Mouse (Mus musculus) liver, embryonic 14.5 days (tissue): ENCODE results near the gene Tas2r108. TPM values are rescaled to one million over a fixed set of nuclear protein-coding genes. Genes with fewer than 3 reads are reported as not detected.

Experiments used
- ATAC-seq: fragments of 200-750 bp; cut with Nextera tagmentation; 2 replicates; pipeline ENCODE4 v1.8.0; 2017; ENCODE audit warnings: moderate number of reproducible peaks, mild to moderate bottlenecking, moderate library complexity; ENCODE audit not compliant: insufficient read depth
- DNase-seq, 3 experiments: peaks; one replicate each; pipeline ENCODE4 v3.0.0-alpha.2; 2012 to 2013; ENCODE audit warnings: low read depth in 3 of 3, low spot score in 3 of 3
- H3K27ac ChIP-seq: fragments of 300-500 bp; sonication (generic); 2 replicates; pipeline ENCODE4 v1.5.1; 2014; ENCODE audit warnings: moderate library complexity, mild to moderate bottlenecking, control low read depth, inconsistent platforms
- H3K27me3 ChIP-seq: fragments of 300-500 bp; sonication (generic); 2 replicates; pipeline ENCODE4 v1.6.1; 2014; ENCODE audit warnings: mild to moderate bottlenecking, low read length, moderate library complexity; ENCODE audit not compliant: control insufficient read depth, insufficient read depth
- H3K36me3 ChIP-seq: fragments of 300-500 bp; sonication (generic); replicated peaks from 2 replicates; pipeline ENCODE4 v1.6.1; 2014; ENCODE audit warnings: low read depth; ENCODE audit not compliant: control insufficient read depth, insufficient read depth
- H3K4me1 ChIP-seq, 2 experiments: fragments of 200-500 bp in 1 of 2; fragments of 300-500 bp in 1 of 2; sonication (generic) in 1 of 2; replicated peaks; 2 replicates each; pipeline ENCODE4 v1.6.1; 2012 to 2014; ENCODE audit warnings: antibody characterized with exemption in 1 of 2, inconsistent platforms in 1 of 2, low read length in 1 of 2; ENCODE audit not compliant: control insufficient read depth in 2 of 2, insufficient read depth in 2 of 2
- H3K4me2 ChIP-seq: fragments of 300-500 bp; sonication (generic); 2 replicates; pipeline ENCODE4 v1.6.1; 2014; ENCODE audit warnings: low read depth, mild to moderate bottlenecking, control low read depth, moderate library complexity
- H3K4me3 ChIP-seq, 2 experiments: fragments of 200-500 bp in 1 of 2; fragments of 300-500 bp in 1 of 2; sonication (generic) in 1 of 2; 2 replicates each; pipeline ENCODE4 v1.5.1; 2012 to 2014; ENCODE audit warnings: low read depth in 2 of 2, low read length in 2 of 2, mild to moderate bottlenecking in 2 of 2, control low read depth in 1 of 2, inconsistent platforms in 1 of 2, moderate library complexity in 1 of 2; ENCODE audit not compliant: insufficient read depth in 1 of 2
- H3K9ac ChIP-seq: fragments of 300-500 bp; sonication (generic); replicated peaks from 2 replicates; pipeline ENCODE4 v1.6.1; 2014; ENCODE audit warnings: mild to moderate bottlenecking, control low read depth, moderate library complexity
- H3K9me3 ChIP-seq: fragments of 300-500 bp; sonication (generic); 2 replicates; pipeline ENCODE4 v1.6.1; 2016; ENCODE audit warnings: low read length, mixed read lengths; ENCODE audit not compliant: control insufficient read depth
- CTCF ChIP-seq: IDR thresholded peaks from 2 replicates; pipeline ENCODE4 v1.5.1; 2016; ENCODE audit warnings: antibody characterized with exemption, low read depth, control low read depth
- EP300 ChIP-seq: IDR thresholded peaks from 2 replicates; pipeline ENCODE4 v1.6.1; 2016; ENCODE audit warnings: antibody characterized with exemption, low read depth
- WGBS: fragments of 180-500 bp; shearing (Covaris S2); extraction: QIAGEN DNeasy Blood & Tissue Kit; methylation state at CpG from one replicate; pipeline ENCODE4 v1.1.7; 2014; ENCODE audit not compliant: insufficient replicate concordance; 5-methylcytosine and 5-hydroxymethylcytosine counted together
- polyA plus RNA-seq, 2 experiments: library from polyadenylated mRNA; depleted of rRNA in 1 of 2; stranded (reverse) in 1 of 2; unstranded in 1 of 2; fragments of >200 nt; fragmentation: Nextera tagmentation in 1 of 2; extraction: Ambion mirVana in 1 of 2; gene quantifications; 2 replicates each; pipeline versions ENCODE4 v1.2.1 to v1.2.3; 2012 to 2014

The Tas2r108 gene
- polyA plus RNA-seq, 2 experiments, result not detected

GRCm38 (mm10) chr6:40471720-40472010, 21.7 kb upstream of the Tas2r108 start:
- peaks cover 16% of the 10 kb centered on the region for H3K36me3 ChIP-seq
- peak overlapping the region; percentile 71 for H3K9ac ChIP-seq
- no peak for DNase-seq
- peak overlapping the region; percentile 63 to 90 for H3K4me3 ChIP-seq
- under 1% methylated on average over 7 of the region's 7 CpGs for WGBS
- peaks cover 3 to 4% of the 10 kb centered on the region in 2 experiments; a peak in 3 of 4 replicates for H3K4me1 ChIP-seq
- ATAC-seq, result no peak
- H3K27ac ChIP-seq, result no peak overlapping the region
- no peaks in the 10 kb centered on the region for H3K27me3 ChIP-seq
- H3K4me2 ChIP-seq, result peak overlapping the region; percentile 77
- no peaks in the 10 kb centered on the region for H3K9me3 ChIP-seq
- TF ChIP-seq CTCF (no peak), EP300 (no peak)

GRCm38 (mm10) chr6:40476132-40476531, 17.2 kb upstream of the Tas2r108 start:
- Histone ChIP-seq H3K27ac (no peak overlapping the region), H3K4me1 (peaks cover 3 to 4% of the 10 kb centered on the region in 2 experiments; a peak in 3 of 4 replicates), H3K27me3 (no peaks in the 10 kb centered on the region), H3K9ac (no peak overlapping the region), H3K36me3 (peaks cover 33% of the 10 kb centered on the region), H3K4me2 (no peak overlapping the region), H3K9me3 (no peaks in the 10 kb centered on the region), H3K4me3 (no peak overlapping the region)
- WGBS, result 69% methylated on average over 4 of the region's 4 CpGs
- TF ChIP-seq EP300, result no peak
- TF ChIP-seq CTCF, result no peak
- DNase-seq (no peak), ATAC-seq (no peak)

- H3K9me3 ChIP-seq, result no peaks in the 10 kb centered on the region
- ATAC-seq (no peak), DNase-seq (no peak)
- H3K36me3 ChIP-seq, result peaks cover 42% of the 10 kb centered on the region
- no peak overlapping the region for H3K4me3 ChIP-seq
- 78% methylated on average over 1 of the region's 1 CpGs for WGBS
- H3K9ac ChIP-seq, result no peak overlapping the region
- H3K27ac ChIP-seq, result no peak overlapping the region
- no peaks in the 10 kb centered on the region for H3K27me3 ChIP-seq
- TF ChIP-seq CTCF (peak; percentile 4; the same call in 1 of the 2 replicates), EP300 (no peak)
- H3K4me1 ChIP-seq, result no peaks in the 10 kb centered on the region
- no peak overlapping the region for H3K4me2 ChIP-seq
Observed at GRCm38 (mm10) chr6:40479705-40480104, 13.6 kb upstream of the Tas2r108 start.

DNA sequence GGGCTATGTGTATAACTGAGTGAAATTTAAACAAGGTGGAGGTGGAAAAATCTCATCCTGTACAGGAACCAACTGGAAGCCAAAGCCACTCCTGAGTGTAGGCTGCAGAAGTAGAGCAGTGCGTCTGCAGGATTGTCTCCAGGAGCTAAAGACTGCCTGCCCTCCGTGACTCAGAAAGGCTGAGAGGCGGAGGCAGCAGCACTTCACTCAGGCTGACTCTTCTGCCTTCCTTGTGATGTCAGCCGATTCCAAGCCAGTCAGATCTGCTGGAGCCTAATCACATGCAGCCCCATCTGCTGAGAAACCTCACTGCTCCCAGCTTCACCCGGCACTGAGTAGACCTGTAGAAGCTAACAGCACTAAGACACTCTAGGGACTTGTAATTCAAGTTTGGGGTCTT, 11.0 kb upstream of the Tas2r108 start:
- H3K4me2 ChIP-seq, result no peak overlapping the region
- peaks cover 24% of the 10 kb centered on the region for H3K36me3 ChIP-seq
- H3K4me1 ChIP-seq, result no peaks in the 10 kb centered on the region
- ATAC-seq (no peak), DNase-seq (no peak)
- TF ChIP-seq CTCF, result no peak
- TF ChIP-seq EP300, result no peak
- H3K4me3 ChIP-seq, result no peak overlapping the region
- H3K9ac ChIP-seq, result no peak overlapping the region
- no peak overlapping the region for H3K27ac ChIP-seq
- no peaks in the 10 kb centered on the region for H3K27me3 ChIP-seq
- H3K9me3 ChIP-seq, result no peaks in the 10 kb centered on the region
- WGBS, result 79% methylated on average over 5 of the region's 5 CpGs

DNA sequence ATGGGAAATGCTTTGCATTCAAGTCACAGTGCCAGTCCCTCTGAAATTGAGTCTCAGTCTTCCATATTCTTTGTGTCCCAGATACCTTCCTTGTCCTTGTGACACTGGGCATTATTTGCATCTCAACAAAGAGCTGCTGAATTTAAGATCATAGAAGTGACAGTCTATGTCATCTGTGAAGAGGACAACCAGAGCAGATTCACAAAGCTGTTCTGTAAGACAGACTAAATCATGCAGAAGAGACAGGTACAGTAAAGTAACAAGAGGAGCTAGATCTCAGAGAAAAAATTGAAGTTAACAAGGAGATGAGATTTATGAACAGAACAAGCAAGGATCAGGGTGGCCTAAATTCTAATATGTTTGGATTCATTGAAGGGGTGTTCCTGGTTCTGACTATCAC, 2.4 kb upstream of the Tas2r108 start, which contains the start of gene Tas2r137:
Gene Tas2r137 (plus strand): TSS at position 301 of the 400 bp plus-strand sequence.
- Histone ChIP-seq H3K27ac (no peak within 1 kb of the TSS), H3K4me1 (no peaks in the 10 kb centered on the region), H3K4me3 (no peak within 1 kb of the TSS), H3K9me3 (no peaks in the 10 kb centered on the region), H3K4me2 (no peak within 1 kb of the TSS), H3K36me3 (no peaks in the 10 kb centered on the region), H3K27me3 (no peaks in the 10 kb centered on the region), H3K9ac (no peak within 1 kb of the TSS)
- no peak for TF ChIP-seq EP300
- TF ChIP-seq CTCF, result no peak
- ATAC-seq (no peak), DNase-seq (no peak)
